Mouse (Mus musculus): ENCODE results near the gene Cela1.

Gene Cela1

DNA sequence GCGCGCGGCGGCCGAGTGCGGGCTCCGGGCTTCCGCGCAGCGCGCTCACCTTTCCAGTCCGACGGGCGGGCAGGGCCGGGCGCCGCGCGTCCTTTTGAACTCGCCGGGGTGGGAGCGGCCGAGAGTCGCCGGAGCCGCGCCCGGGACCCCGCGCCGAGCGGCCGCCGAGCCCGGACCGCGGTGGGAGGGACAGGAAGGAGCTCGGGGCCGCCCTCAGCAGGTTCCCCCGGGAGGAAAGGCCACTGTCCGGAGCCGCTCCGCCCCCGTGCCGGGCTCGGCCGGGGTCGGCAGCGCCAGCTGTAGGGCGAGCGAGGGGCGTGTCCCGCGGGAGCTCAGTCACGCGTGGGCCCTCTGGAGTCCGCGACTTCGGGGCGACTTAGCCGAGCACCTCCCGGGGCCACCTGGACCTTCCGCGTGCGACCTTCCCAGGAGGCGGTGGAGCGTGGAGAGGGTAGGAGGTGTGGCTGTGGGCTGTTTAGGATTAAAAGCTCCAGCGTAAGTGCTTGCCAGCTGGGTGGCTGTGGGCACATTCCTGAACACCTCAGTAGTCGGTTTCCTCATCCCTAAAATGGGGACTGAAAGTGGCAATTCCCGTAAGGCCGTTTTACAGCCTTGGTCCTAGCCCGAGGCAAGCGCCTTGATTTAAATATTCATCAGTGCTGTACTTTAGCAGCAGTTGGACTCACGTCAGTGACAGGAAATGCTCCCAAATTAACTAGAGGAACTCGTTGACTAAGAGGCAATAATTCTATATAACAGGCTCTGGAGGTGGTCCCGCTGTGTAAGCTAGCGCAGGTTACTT lies 50.8 kb downstream of the Cela1 start, which contains the start of gene Smagp:
Gene Smagp (minus strand): TSS at position 241 of the 802 bp plus-strand sequence.
- in situ Hi-C loops (cut with MboI, MseI), result no loop called here

DNA sequence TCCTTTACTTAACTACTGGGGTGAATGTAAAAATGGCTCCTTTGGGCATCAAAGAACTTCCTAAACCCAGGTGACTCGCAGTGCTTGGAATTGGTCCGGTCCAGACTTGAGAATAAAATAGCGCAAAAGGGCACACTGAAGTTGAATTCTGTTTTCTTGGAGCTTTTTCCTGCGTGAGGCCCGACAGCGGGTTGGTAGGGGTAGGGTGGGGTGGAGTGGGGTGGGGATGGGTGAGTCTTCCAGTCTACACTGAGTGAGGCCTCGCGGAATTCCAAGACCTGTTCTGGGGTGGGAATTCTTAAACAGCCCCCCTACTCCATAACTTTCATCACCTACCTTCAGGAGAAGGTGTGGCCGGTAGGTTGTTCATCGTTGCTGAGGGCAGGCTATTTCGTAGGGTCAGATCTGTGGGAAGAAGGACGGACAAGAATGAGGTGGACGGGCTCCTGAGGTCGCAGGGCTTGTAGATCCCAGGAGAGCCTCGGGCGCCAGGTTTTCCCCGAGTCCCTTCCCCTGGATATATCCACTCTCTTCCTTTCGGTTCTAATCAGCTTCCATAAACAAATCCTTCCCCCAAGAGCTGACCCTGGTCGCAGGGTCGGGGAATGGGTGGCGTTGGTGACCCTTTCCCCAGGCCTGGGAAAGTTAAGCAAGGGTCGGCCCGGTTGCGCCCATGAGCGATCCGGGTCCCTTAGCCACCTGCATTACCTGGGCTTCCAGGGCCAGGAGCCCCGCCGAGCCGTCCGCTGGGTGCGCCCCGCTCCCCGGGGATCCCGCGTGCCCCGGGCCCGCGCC lies 51.7 kb downstream of the Cela1 start:
- in situ Hi-C loops (cut with MboI, MseI), result no loop called here

DNA sequence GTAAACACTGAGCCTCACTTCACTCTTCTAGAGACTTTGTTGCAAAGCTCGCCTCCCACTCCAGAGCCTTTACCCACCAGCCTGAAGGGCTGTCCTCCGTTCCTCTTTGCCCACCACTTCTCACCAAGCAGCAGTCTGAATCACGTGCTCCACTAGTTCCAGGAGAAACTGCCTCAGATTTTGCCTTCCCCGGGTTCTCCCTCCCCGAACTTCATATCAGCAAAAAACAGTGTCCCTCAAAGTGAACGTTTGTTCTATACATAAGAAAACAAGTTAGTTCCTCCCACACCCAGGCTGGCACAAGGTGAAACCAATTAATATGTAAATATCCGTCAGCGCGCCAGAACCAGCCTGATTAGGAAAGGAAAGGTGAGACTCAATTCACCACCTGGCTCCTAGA lies 52.5 kb downstream of the Cela1 start:
- in situ Hi-C loops (cut with MboI, MseI), result no loop called here

DNA sequence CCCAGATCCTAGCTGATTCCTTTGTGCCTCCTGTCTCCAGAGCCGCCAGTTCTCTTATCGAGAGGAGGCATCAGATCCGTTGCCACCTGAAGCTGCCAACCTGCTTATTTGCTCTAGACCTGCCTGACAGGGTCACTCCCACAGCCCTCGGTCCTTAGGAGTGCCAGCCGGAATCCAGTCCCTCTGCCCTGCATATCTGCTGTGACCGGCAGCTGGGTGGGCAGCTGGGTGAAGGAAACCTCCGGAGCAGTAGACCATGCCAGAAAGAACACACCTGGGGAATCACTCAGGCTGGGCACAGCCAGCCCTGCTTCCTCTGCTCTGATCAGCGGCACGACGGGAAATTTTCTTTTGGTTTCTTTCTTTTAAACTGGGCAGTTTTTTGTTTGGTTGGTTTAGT lies 54.4 kb downstream of the Cela1 start:
- in situ Hi-C loops (cut with MboI, MseI), result no loop called here

DNA sequence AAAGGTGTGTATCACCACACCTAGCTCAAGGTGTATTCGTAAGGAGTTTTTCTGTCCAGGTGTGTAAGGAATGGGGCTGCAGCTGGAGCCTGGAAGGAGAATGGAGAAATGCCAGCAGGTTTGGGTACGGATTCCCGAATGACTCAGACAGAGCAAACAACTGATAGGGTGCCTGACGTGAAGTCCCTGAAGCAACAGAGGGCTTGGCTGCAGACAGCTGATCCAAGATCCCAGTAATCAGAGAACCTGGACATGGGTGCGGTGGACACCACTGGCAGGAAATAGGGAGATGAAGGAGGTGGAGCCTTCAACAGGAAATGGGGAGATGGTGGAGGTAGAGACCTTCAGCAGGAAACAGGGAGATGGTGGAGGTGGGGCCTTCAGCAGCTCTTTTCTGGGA lies 55.4 kb downstream of the Cela1 start:
- in situ Hi-C loops (cut with MboI, MseI), result no loop called here

DNA sequence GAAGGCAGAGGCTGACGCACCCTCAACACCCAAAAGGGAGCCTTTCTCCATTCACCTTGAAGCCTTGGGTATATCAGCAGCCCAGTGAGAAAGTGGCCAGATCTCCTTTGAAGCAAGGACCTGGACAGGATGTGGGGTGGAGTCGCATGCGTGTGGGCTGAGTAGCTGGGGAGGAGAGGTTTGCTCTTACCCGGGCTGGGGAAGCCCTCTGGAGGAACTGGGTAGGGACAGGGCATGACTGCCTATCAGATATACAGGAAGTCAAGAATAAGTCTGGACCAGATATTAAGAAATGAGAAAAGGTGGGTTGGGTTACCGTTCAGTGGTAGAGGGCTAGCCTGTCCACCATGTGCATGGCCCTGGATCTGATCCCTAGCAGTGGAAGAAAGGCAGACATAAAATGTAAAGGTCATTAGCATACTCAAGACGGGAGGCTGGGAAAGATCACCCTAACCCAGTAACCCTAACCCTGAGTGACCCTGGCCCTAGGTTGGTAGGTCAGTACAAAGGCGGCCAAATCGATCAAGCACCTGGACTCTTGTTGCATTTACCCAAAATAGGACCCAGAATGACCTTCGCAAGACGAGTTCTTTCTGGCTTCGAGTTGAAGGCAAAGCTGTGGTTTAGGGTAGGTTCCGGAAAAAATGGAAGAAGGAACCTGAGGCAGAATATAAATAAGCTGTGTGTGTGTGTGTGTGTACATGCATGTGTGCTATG lies 56.1 kb downstream of the Cela1 start:
- in situ Hi-C loops (cut with MboI, MseI), result no loop called here

DNA sequence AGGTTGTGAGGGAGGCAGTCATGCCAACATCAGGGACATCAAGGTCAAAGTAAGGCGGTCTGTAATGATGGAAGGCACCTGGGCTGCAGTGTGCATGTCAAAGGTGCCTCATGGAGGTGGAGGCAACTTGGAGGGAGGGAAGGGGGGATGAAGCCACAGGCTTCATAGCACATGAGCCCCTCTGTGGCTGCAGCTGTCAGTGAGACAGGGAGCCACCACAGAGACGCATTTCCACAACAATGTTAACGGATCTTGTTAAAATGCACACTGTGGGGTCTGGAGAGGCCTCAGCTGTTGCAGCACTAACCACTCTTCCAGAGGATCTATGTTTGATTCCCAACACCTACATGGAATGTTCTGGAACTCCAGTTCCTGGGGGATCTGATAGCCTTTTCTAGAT lies 57.6 kb downstream of the Cela1 start:
- in situ Hi-C loops (cut with MboI, MseI), result no loop called here

DNA sequence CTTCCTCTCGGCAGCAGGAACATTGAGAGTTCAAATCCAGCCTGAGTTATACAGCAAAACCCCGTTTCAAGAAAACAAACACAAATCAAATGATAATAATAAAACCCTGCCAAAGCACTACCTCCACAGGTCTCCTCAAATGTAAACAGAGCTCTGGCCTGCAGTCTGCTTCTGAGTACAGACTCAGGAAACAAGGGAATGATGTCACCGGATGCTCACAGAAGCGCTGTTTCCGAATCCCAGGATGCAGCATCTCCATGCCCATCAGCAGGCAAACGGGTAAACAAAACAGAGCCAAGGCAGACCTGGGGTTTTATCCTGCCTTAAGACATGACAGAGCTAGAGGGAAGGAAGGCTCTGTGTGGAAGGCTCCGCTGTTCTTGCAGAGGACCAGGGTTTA lies 58.9 kb downstream of the Cela1 start:
- in situ Hi-C loops (cut with MboI, MseI), result no loop called here

DNA sequence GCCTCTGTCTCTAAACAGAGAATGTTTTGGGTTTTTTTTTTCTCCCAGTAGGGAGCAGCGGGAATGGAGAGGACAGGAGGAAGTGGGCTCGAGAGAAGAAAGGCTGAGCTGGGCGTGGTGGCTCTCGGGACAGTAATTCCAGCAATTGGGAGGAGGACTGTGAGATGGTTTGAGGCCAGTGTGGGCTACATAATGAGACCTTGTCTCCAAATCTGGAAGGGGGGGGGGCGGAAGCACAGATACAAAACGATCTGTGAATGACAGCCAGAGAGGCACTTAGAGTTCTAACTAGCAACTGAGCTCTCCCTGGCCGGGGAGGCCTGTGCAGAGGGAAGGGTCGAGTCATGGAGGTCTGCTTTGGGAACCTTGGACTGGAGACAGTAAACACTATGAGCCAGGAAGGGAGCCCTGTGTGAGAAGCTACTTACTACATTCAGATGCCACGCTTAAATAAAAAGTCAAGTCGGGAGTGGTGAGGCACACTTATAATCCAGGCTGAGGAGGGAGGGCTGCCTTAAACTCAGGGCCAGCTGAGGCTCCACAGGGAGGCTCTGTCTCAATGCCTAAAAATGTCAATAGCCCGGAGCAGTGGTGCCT lies 59.8 kb downstream of the Cela1 start:
- in situ Hi-C loops (cut with MboI, MseI), result no loop called here

DNA sequence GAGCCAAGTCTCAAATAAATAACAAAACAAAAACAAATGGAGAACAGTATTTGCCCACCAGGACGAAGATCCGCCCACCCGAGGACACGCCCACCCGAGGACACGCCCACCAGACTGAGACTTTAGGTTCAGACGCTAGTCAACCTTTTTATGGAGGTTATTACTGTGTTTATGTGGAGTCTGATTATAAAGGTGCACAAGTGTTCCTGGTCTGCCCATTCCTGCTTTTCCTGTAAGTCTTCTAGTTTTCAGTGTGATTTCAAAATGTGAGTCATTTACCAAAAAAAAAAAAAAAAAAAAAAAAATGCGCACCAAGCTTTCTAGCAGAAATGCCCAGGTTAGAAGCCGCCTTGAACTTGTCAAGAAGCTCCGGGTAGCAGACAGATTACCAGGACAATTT lies 60.4 kb downstream of the Cela1 start:
- in situ Hi-C loops (cut with MboI, MseI), result no loop called here

DNA sequence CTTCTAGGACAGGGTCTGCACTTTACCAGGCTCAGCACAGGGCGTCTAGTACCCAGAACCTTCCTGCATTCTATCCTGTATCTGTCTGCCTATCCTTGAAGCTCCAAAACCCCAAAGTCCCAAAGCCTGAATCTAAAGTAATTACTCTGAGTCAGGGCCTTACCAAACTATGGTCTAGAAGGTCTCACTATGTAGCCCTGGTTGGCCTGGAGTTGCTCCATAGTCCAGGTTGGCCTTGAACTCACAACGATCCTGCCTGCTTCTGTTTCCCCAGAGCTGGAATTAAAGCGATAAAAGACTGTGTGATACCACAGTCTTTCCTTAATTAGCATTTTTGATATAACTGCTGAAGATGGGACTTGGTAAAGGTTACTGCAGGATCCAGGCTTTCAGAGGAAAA lies 63.3 kb downstream of the Cela1 start:
- in situ Hi-C loops (cut with MboI, MseI), result no loop called here
